Mouse (Mus musculus) thymus, adult 2 months (tissue): ENCODE measurements at regions not wholly inside any gene's neighbourhood (a gene's known extent, or its start where the extent isn't known, plus 50 kb on each side); places are given as distances from the start of the nearest gene placed in this dataset.

Experiments
- CTCF ChIP-seq: fragments of 200-500 bp; IDR thresholded peaks from 2 replicates; pipeline ENCODE4 v1.5.1; 2012; ENCODE audit warnings: mild to moderate bottlenecking, control low read depth, low read length, moderate library complexity, borderline replicate concordance; ENCODE audit not compliant: control insufficient read depth, poor library complexity, insufficient read depth; ENCODE audit errors: extremely low read depth
- POLR2A ChIP-seq: fragments of 200-500 bp; IDR thresholded peaks from 2 replicates; pipeline ENCODE4 v1.6.1; 2012; ENCODE audit warnings: mild to moderate bottlenecking, low read length, control low read depth, moderate library complexity; ENCODE audit not compliant: control insufficient read depth, poor library complexity, insufficient read depth; ENCODE audit errors: extremely low read depth

DNA sequence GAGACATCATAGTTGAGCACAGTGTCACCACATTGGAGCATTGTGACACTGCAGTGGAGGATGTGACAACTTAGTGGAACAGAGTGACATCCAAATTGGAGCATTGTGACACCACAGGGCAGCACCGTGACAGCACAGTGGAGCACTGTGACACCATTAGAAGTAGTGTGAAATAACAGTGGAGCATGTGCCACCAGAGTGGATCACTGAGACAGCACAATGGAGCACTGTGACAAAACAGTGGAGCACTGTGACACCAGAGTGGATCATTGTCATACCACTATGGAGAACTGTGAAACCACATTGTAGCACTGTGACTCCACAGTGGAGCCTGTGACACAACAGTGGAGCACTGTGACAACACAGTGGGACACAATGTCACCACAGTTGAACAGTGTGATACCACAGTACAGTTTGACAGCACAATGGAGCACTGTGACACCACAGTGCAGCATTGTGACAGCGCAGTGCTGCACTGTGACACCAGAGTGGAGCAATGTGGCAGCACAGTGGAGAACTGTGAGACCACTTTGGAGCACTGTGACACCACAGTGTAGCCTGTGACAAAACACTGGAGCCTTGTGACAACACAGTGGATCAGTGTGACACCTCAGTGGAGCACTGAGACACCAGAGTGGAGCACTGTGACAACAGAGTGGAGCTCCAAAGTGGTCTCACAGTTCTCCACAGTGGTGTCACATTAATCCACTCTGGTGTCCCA is 113.5 kb upstream of the Vmn1r2 start:
- TF ChIP-seq CTCF: no peak
- no peak for TF ChIP-seq POLR2A
